Mouse (Mus musculus): ENCODE results near the gene Zfp780b.
A peak's percentile ranks its signal among the peaks of the same experiment; 100 is the strongest.
"Not testable (repeated sequence)": the region's sequence is repeated elsewhere in the genome, so short reads cannot be mapped to it uniquely, and the experiment has no call there.

Zfp780b gene

GRCm38 (mm10) chr7:27978683-27979528 lies at the start of gene Zfp780b:
Gene Zfp780b, minus strand, starts transcription at chr7:27979171.
- peak; percentile 67 to 70 for DNase-seq (ENCODE audit: low spot score in 2 of 2)

- DNase-seq (ENCODE audit: low spot score in 2 of 2) = no peak
These were observed 35.5 kb upstream of the Zfp780b start for GRCm38 (mm10) chr7:28014445-28014810.

DNA sequence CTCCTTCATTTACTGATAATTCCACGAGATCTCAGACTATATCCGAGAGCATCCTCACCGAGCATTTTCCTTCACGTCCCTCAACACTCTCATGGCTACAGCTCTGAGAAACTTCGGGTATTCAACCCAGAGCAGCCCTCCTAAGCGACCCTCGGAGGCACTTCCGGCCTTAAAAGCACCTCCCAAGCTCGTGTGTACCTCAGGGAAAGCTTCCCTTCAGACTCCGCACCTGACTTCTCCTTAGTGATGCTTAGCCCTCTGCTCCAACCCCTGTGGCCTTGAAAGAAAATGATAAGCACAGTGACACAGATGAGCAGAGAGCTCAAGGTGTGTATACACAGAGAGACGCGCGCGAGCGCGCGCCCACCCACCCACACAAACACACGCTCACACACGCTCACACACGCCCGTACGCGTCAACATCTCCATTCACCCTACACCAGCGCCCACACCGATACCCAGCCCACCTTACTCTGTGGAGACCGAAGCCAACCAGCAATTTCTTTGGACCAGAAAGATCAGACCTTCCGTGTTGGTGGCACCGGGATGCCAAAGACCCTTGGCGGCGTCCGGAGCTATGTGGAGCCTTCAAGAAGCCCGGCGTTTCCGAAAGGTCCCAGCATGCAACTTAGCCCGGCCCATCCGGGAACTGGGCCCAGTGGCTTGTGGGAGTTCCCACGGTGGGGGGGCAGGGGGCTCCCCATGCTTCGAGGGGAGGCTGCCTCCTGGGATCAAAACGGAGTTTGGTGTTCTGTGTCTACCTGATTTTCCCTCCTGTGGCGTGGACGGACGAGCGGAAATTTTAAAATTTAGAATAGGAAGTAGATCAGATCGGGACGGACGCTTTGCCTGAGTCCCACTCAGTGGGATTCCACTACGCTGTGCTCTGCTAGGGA lies 34.8 kb upstream of the Zfp780b start, which contains the start of gene Zfp850:
Gene Zfp850 (minus strand): TSS at position 567 of the 896 bp plus-strand sequence.
- peak; percentile 69 to 70 for DNase-seq (ENCODE audit: low spot score in 2 of 2)

DNA sequence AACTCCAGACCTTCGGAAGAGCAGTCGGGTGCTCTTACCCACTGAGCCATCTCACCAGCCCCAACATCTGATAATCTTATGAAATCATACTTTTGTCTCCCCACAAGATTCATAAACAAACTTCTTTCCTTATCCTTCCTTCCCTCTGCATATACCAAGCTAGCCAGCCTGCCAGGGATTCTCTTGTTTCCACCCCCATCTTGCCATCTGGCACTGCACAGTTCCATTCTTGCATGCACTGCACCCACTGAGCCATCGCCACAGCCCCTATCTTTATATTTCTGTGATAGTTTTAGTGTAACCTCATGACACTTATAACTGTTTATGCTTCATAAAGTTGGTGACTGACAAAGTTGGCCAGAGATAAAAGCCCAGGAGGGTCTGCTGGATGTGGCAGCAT lies 31.3 kb upstream of the Zfp780b start:
- DNase-seq (ENCODE audit: low spot score in 2 of 2) = no peak

GRCm38 (mm10) chr7:27982197-27982596 lies 3.2 kb upstream of the Zfp780b start:
- DNase-seq (ENCODE audit: low spot score in 2 of 2) = no peak

GRCm38 (mm10) chr7:27949451-27949850 lies 29.5 kb downstream of the Zfp780b start:
- not testable (repeated sequence) for DNase-seq (ENCODE audit: low spot score in 2 of 2)

DNA sequence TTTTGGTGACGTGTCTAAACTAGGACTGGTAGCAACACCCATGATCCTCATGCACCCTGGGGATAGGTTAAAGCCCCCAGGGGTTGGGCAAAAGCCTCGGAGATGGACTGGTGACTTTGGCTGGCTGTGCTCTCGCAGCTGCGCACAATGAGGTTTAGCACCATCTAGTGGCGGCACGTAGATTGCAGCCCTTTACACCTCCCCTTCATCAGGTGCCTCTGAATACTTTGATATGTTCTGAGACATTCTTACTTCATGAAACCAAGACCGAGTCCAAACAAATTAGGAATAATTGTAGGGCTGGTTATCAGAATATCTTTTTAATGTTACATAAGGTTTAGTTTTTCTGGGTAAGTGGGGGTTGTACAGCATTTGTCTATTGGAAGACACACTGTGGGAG lies 37.1 kb downstream of the Zfp780b start:
- not testable (repeated sequence) for DNase-seq (ENCODE audit: low spot score in 2 of 2)

DNA sequence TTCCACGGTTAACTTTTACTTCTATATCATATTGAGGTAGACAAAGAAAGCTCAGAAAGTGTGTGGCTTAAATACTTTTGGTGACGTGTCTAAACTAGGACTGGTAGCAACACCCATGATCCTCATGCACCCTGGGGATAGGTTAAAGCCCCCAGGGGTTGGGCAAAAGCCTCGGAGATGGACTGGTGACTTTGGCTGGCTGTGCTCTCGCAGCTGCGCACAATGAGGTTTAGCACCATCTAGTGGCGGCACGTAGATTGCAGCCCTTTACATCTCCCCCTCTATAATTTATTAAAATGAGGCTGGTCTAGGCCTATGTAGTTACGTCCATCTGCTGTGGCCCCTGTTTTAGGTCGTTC lies 45.2 kb downstream of the Zfp780b start:
- not testable (repeated sequence) for DNase-seq (ENCODE audit: low spot score in 2 of 2)

DNA sequence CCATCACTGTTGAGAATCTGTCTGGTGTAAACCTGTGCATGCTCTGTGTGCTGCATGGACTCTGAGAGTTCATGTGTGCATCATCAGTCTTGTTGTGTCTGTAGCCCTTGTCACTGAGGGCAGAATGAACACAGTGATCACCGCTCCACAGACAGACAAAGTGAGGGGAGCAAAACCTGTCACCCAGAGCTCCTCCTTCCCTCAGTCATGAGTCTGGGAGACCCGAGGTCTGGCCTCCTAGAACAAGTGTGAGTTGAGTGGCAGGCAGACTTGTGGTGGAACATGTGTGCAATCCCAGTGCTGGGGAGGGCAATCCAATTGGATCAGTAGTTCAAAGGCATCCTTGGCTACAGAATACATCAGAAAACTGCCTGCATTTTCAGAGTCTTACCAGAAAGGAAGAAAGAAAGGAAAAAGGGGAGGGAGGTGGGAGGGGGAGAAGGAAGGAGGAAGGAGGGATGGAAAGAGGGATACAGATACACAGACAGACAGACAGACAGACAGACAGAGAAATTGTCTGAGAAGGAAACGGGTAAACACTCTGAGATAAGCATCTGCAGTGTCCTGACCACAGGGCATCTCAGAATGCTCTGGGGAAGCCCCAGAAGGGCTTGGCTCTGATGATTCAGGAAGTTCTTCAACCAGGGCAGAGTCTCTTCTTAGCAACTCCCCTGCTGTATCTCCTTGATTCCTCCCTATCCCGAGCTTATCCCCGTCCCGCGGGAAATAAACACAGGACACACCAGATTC lies 45.7 kb downstream of the Zfp780b start:
- DNase-seq (ENCODE audit: low spot score in 2 of 2) = peak; percentile 66 to 67

- DNase-seq (ENCODE audit: low spot score in 2 of 2) = peak; percentile 66 to 71
These were observed 49.9 kb downstream of the Zfp780b start, which contains the start of gene Zfp974 for GRCm38 (mm10) chr7:27928818-27929695. Gene Zfp974, minus strand, starts transcription at chr7:27929460.

- not testable (repeated sequence) for DNase-seq (ENCODE audit: low spot score in 2 of 2)
These were observed 51.9 kb downstream of the Zfp780b start for GRCm38 (mm10) chr7:27927041-27927440.

- not testable (repeated sequence) for DNase-seq (ENCODE audit: low spot score in 2 of 2)
These were observed 68.0 kb downstream of the Zfp780b start for GRCm38 (mm10) chr7:27910952-27911351.

Measured in spleen, postnatal 36 days (tissue).